In genomic region chr11:118960649-118961048, GRCm38 (mm10) we compare ENCODE assay signal across 15 mouse cellular contexts. TPM values are rescaled to one million over a fixed set of nuclear protein-coding genes. Genes with fewer than 3 reads are reported as not detected.
DNase-seq lines count a peak whose midpoint lies in the region; ATAC-seq and TF ChIP-seq lines count a peak whose summit lies in the region.
"Had no signal": no experiment of that assay in that cellular context is flagged by ENCODE, and none has a peak within 500 bp of the region (broad histone marks: within the 10 kb centered on the region; RNA-seq: fewer than 3 reads in every experiment).

No protein-coding gene starts in this region.

- H3K4me3 ChIP-seq in forebrain, embryonic 15.5 days: no peak overlapping the region
- H3K4me3 ChIP-seq in forebrain, embryonic 11.5 days (ENCODE audit: low read depth, low read length): no peak overlapping the region
- H3K4me3 ChIP-seq in forebrain, postnatal 0 days (ENCODE audit: low read depth, low read length): no peak overlapping the region
- H3K4me3 ChIP-seq in heart, adult 2 months: no peak overlapping the region
- H3K4me3 ChIP-seq: heart, embryonic 12.5 days; liver, embryonic 15.5 days had no signal

- intact Hi-C loops in heart, adult 2 months (cut with DNase I): no loop called here

- no peak overlapping the region for H3K4me2 ChIP-seq in forebrain, embryonic 15.5 days (replicated peaks)
- no peak overlapping the region for H3K4me2 ChIP-seq in forebrain, embryonic 11.5 days (ENCODE audit: low read depth, low read length, severe bottlenecking)
- H3K4me2 ChIP-seq in forebrain, postnatal 0 days (ENCODE audit: low read depth): no peak overlapping the region
- H3K4me2 ChIP-seq: heart, embryonic 12.5 days; liver, embryonic 15.5 days had no signal

- no peak for DNase-seq in forebrain, embryonic 11.5 days (ENCODE audit: low spot score)
- DNase-seq in forebrain, postnatal 0 days: peak; percentile 57
- DNase-seq in left cerebral cortex, adult 18-20 months (ENCODE audit: low spot score in 2 of 2): peak; percentile 21 to 44
- peak; percentile 53 to 57 for DNase-seq in right cerebral cortex, adult 2 months (ENCODE audit: low spot score in 2 of 2)
- DNase-seq in heart, adult 2 months: no peak
- no peak for DNase-seq in lung, postnatal 10 days
- DNase-seq in lung, postnatal 4 days: no peak

- TF ChIP-seq EP300 in heart, adult 2 months (IDR thresholded peaks at IDR 0.05; ENCODE audit: insufficient read depth, low read depth, low read length): no peak

- no peaks in the 10 kb centered on the region for H3K27me3 ChIP-seq in forebrain, embryonic 15.5 days
- H3K27me3 ChIP-seq in forebrain, embryonic 11.5 days (ENCODE audit: control insufficient read depth, insufficient read depth, low read length): no peaks in the 10 kb centered on the region
- no peaks in the 10 kb centered on the region for H3K27me3 ChIP-seq in forebrain, postnatal 0 days (ENCODE audit: insufficient read depth, low read length)
- no peaks in the 10 kb centered on the region for H3K27me3 ChIP-seq in heart, adult 2 months (ENCODE audit: control insufficient read depth, insufficient read depth, low read length)
- H3K27me3 ChIP-seq: liver, embryonic 15.5 days had no signal

- ATAC-seq in forebrain, embryonic 15.5 days (replicated peaks): peak; percentile 14; the same call in 1 of the 2 replicates
- ATAC-seq in forebrain, embryonic 11.5 days (replicated peaks; ENCODE audit: low FRiP score): no peak
- ATAC-seq in forebrain, postnatal 0 days: peak; percentile 75
- ATAC-seq: intestine, embryonic 16.5 days; Patski had no signal

- H3K9me3 ChIP-seq in forebrain, embryonic 15.5 days: no peaks in the 10 kb centered on the region
- no peaks in the 10 kb centered on the region for H3K9me3 ChIP-seq in forebrain, embryonic 11.5 days (ENCODE audit: control insufficient read depth, low read length)
- H3K9me3 ChIP-seq in forebrain, postnatal 0 days (ENCODE audit: low read length): no peaks in the 10 kb centered on the region
- H3K9me3 ChIP-seq: heart, embryonic 12.5 days; liver, embryonic 15.5 days had no signal

- H3K9ac ChIP-seq in forebrain, embryonic 15.5 days (replicated peaks): no peak overlapping the region
- no peak overlapping the region for H3K9ac ChIP-seq in forebrain, embryonic 11.5 days (ENCODE audit: low read length)
- H3K9ac ChIP-seq in forebrain, postnatal 0 days: no peak overlapping the region
- H3K9ac ChIP-seq in heart, adult 2 months (ENCODE audit: low read depth, low read length): no peak overlapping the region
- H3K9ac ChIP-seq: heart, embryonic 12.5 days; liver, embryonic 15.5 days had no signal

- no peaks in the 10 kb centered on the region for H3K36me3 ChIP-seq in forebrain, embryonic 15.5 days
- no peaks in the 10 kb centered on the region for H3K36me3 ChIP-seq in forebrain, embryonic 11.5 days (ENCODE audit: control insufficient read depth, insufficient read depth, low read length)
- no peaks in the 10 kb centered on the region for H3K36me3 ChIP-seq in forebrain, postnatal 0 days (ENCODE audit: insufficient read depth)
- H3K36me3 ChIP-seq in heart, adult 2 months (ENCODE audit: control insufficient read depth, insufficient read depth, low read length): no peaks in the 10 kb centered on the region
- H3K36me3 ChIP-seq: heart, embryonic 12.5 days; liver, embryonic 15.5 days had no signal

- no peaks in the 10 kb centered on the region for H3K79me2 ChIP-seq in heart, adult 2 months (replicated peaks; ENCODE audit: control insufficient read depth, insufficient read depth, low read length)

- peaks cover 51% of the 10 kb centered on the region for H3K4me1 ChIP-seq in forebrain, embryonic 15.5 days
- peaks cover 6% of the 10 kb centered on the region for H3K4me1 ChIP-seq in forebrain, embryonic 11.5 days (replicated peaks; ENCODE audit: control insufficient read depth, insufficient read depth, low read length)
- H3K4me1 ChIP-seq in forebrain, postnatal 0 days (ENCODE audit: insufficient read depth): peaks cover 22% of the 10 kb centered on the region
- no peaks in the 10 kb centered on the region for H3K4me1 ChIP-seq in heart, adult 2 months (ENCODE audit: control insufficient read depth, insufficient read depth, low read length)
- H3K4me1 ChIP-seq: liver, embryonic 15.5 days had no signal

- H3K27ac ChIP-seq in forebrain, embryonic 15.5 days (replicated peaks): no peak overlapping the region
- no peak overlapping the region for H3K27ac ChIP-seq in forebrain, embryonic 11.5 days (ENCODE audit: low read depth, low read length)
- 0 out of 2 replicates have a peak overlapping the region, but pooled peaks have one; percentile 21 for H3K27ac ChIP-seq in forebrain, postnatal 0 days (ENCODE audit: low read depth, low read length)
- no peak overlapping the region for H3K27ac ChIP-seq in heart, adult 2 months
- H3K27ac ChIP-seq: liver, embryonic 15.5 days had no signal

- no peak for TF ChIP-seq POLR2A in heart, adult 2 months (IDR thresholded peaks at IDR 0.05; ENCODE audit: insufficient read depth, low read depth, low read length)

- WGBS in forebrain, embryonic 15.5 days: 46% methylated on average over 3 of the region's 3 CpGs
- 50% methylated on average over 3 of the region's 3 CpGs for WGBS in forebrain, embryonic 11.5 days
- 35% methylated on average over 3 of the region's 3 CpGs for WGBS in forebrain, postnatal 0 days
- WGBS in heart, adult 2 months: 76% methylated on average over 3 of the region's 3 CpGs

- no peak for TF ChIP-seq CTCF in forebrain, postnatal 0 days (IDR thresholded peaks at IDR 0.05; ENCODE audit: low read depth)
- TF ChIP-seq CTCF in heart, adult 2 months (IDR thresholded peaks at IDR 0.05): no peak

RNA-seq across cellular contexts. Expression of gene Enpp7, which starts 27.3 kb away (rescaled TPM):
- polyA plus RNA-seq in forebrain, embryonic 15.5 days (2015; fragmentation: Nextera tagmentation; extraction: Ambion mirVana): not detected in 2 replicates
- not detected in 2 replicates for polyA plus RNA-seq in forebrain, embryonic 11.5 days (2014; fragmentation: Nextera tagmentation; extraction: Ambion mirVana)
- total RNA-seq in forebrain, postnatal 0 days (2014; rRNA removed): not detected in 2 replicates
- polyA plus RNA-seq in forebrain, postnatal 0 days (2015; fragmentation: Nextera tagmentation; extraction: Ambion mirVana): not detected in 2 replicates
- not detected for total RNA-seq in left cerebral cortex, adult 18-20 months (2021)
- total RNA-seq in heart, adult 2 months (2021): not detected
- not detected in 2 replicates for polyA plus RNA-seq in heart, adult 2 months (2012; rRNA removed)
- total RNA-seq: common myeloid progenitor, adult 5-6 weeks; layer of hippocampus, postnatal 14 days had no signal
- polyA plus RNA-seq: C2C12; heart, embryonic 12.5 days; liver, embryonic 15.5 days; Patski had no signal

RNA-seq across cellular contexts. Expression of gene Rbfox3, which starts 49.3 kb away (rescaled TPM):
- polyA plus RNA-seq in forebrain, embryonic 15.5 days (2015; fragmentation: Nextera tagmentation; extraction: Ambion mirVana): 51.1 and 57.2 TPM in 2 replicates
- 6.9 and 8.8 TPM in 2 replicates for polyA plus RNA-seq in forebrain, embryonic 11.5 days (2014; fragmentation: Nextera tagmentation; extraction: Ambion mirVana)
- 37.3 and 43.7 TPM in 2 replicates for total RNA-seq in forebrain, postnatal 0 days (2014; rRNA removed)
- polyA plus RNA-seq in forebrain, postnatal 0 days (2015; fragmentation: Nextera tagmentation; extraction: Ambion mirVana): 72.7 and 82.3 TPM in 2 replicates
- total RNA-seq in left cerebral cortex, adult 18-20 months (2021): 100 to 1,000 TPM; 301 to 331 TPM
- under 1 TPM; 0.16 to 0.23 TPM for total RNA-seq in heart, adult 2 months (2021)
- polyA plus RNA-seq in heart, adult 2 months (2012; rRNA removed): not detected in 2 replicates
- total RNA-seq: common myeloid progenitor, adult 5-6 weeks had no signal
- polyA plus RNA-seq: C2C12, Patski had no signal

Comparison
In these comparisons a context has a peak if more than half of its experiments do, and no peak if none do; other contexts are left out.
1. DNase-seq: peak in forebrain, postnatal 0 days (single experiment), left cerebral cortex, adult 18-20 months (2 of 2) and right cerebral cortex, adult 2 months (2 of 2); none in forebrain, embryonic 11.5 days (single experiment), heart, adult 2 months (0 of 2), lung, postnatal 10 days (single experiment) and lung, postnatal 4 days (0 of 2).